Mouse (Mus musculus) lung, postnatal 36 days (tissue): ENCODE data around the gene Gm42688.

Experiments
- DNase-seq: peaks from one replicate; pipeline ENCODE4 v3.0.0; 2022; ENCODE audit warnings: mixed read lengths

Gene Gm42688

DNA sequence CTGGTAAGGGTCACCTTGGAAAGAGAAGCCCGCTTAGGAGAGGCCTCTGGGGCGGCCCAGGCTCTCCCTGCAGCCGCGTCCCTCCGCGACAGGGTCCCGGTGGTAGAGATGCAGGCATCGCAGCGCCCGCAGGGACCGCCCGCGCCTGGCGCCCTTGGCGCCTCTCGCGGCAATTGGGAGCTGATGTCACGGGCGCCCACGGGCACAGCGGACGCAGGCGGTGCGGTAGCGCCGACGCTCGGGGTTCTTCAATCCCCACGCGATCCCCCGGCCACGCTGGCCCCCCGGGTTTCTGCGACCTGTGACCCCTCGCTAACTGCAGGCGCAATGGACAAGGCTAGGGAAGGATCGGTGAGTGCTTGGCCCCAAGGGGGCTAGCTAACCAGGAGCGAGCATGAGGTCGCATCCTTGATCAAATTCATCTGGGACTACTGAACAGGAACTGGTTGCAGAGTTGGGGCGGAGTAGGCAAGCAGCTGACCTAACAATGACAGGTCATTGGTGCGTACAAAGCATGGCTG, 40.9 kb downstream of the Gm42688 start:
- no peak for DNase-seq

DNA sequence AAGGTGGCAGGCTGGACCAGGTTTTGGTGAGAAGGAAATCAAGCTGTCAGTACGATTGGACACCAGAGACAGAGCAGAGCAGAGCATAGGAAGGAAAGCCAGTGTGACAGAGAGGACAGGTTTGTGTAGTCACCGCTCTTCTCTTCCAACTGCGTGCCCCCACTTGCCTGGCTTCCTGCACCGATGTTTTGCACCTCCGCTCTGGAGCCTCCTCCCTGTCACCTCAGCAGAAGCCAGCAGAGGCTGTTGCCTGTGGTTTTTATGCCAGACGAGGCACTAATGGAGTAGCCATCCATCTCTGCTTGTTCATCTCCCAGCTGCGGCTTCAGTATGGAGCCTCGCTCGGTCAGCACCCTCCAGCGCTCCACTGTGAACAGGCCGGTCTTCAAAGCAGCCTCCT, 41.5 kb downstream of the Gm42688 start:
- no peak for DNase-seq

DNA sequence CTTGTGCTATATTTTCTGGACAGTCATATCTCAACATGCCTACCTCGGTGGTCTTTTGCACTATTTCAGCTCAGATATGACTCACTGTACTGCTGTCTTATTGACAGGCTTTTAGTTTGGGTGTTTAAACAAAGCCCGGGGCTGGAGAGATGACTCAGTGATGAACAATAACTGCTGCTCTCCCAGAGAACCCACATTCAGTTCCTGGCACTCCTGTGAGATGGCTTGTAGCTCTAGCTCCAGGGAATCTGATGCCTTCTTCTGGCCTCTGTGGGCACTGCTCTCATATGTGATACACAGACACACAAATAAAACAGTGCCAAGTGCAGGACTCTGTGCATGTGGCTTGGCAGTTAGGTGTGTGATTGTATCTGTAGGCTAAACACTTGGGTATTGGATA, 43.8 kb downstream of the Gm42688 start:
- DNase-seq: no peak

DNA sequence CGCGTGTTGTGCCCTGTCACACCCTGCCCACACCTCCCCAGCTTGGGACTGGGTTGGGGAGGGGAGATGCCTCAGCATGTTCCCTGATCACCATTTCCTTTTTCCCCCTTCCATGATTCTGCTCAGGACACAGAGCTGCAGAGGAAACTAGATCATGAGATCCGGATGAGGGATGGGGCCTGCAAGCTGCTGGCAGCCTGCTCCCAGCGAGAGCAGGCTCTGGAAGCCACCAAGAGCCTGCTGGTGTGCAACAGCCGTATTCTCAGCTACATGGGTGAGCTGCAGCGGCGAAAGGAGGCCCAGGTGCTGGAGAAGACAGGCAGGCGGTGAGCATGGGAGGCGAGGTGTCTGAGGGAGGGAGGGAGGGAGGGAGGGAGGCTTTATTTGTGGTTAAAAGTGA, 44.4 kb downstream of the Gm42688 start:
- no peak for DNase-seq

DNA sequence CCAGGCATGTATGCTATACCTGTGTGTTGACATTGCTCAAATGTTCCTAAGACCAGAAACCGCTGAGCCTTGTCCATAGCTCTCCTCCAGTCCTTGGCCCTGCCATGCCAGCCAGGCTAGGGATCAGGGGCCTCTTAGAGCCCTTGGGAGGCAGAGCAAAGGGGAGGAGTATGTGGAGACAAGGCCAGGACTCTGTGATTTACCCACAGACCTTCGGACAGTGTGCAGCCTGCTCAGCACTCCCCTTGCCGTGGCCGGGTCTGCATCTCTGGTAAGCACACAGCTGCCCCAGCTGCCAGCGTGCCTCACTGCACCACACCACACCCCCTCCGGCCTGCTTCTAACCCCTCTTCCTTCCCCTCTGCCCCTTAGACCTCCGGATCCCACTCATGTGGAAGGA, 45.9 kb downstream of the Gm42688 start:
- DNase-seq: no peak

DNA sequence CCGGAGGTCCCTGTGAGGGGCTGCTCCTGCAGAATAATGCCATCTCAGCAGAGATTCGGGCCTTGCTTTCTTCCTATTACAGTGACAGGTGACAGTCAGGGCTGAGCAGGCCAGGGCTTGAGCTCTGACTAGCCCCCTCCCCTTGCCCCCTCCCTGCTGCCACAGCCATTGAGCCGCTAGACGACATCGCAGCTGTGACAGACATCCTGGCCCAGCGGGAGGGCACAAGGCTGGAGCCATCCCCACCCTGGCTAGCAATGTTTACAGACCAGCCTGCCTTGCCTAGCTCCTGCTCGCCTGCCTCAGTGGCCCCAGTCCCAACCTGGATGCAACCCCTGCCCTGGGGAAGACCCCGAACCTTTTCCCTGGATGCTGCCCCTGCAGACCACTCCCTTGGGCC, 50.3 kb downstream of the Gm42688 start:
- no peak for DNase-seq

DNA sequence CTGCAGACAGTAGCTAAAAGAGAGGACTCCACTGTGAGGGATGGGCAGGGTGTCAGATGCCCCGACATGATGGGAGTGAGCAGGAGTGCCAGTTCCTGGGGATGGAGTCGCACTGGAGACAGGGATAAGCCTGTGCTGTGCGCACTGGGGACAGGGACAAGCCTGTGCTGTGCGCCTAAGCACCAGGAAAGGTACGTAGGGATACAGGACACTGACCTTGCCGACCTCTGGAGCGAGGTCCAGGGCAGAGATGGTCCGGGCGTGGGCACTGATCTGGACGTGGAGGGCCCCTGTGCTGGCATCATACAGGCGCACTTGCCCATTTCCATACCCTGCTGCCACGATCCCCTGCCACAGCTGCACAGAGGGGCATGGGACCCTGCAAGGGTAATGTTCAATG, 51.6 kb downstream of the Gm42688 start:
- no peak for DNase-seq

DNA sequence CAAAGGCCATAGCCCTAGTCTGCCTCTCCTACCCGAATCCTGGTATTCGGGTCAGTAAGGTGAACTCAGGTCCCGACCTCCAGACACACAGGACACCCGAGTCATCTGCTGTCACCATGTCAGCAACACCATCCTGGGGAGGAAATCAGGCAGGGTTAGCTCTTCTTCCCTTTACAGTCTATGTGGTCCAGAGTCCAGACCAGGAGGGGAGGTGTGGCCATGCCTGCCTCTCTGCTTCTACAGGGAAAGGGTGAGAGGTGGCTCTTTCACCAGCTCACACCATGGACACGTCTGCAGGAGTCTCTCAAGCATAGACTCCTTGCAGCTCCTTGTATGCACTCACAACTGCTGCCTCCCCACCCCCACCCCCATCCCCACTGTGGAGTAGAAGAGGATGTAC, 52.1 kb downstream of the Gm42688 start:
- no peak for DNase-seq

DNA sequence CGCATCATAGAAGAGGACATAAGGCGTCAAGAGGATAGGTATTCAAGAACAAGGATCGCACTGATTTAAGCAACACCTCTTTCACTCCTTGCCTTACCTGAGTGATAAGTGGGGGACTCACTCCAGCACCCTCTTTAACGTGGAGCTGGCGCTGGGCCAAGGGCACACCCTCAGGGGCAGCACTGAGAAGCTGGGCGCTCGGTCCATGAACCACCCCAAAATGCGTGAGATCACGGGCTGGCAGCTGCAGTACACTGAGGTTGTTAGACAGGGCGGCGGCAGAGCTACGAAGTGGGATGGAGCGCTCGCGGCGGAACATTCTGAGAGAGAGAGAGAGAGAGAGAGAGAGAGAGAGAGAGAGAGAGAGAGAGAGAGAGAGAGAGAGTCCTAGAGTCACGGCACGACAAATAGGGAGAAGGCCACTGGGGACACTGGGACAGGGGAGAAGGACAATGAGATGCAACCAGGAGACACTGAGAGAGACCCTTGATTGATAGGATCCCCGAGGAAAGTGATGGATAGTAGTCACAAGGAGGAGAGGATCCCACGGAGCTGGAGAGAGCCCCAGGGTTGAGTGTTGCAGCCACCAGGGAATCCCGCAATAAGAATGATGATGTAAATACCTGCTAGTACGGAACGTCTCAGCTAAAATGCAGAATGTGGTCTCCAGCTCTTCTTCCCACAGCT, 54.3 kb downstream of the Gm42688 start:
- no peak for DNase-seq

DNA sequence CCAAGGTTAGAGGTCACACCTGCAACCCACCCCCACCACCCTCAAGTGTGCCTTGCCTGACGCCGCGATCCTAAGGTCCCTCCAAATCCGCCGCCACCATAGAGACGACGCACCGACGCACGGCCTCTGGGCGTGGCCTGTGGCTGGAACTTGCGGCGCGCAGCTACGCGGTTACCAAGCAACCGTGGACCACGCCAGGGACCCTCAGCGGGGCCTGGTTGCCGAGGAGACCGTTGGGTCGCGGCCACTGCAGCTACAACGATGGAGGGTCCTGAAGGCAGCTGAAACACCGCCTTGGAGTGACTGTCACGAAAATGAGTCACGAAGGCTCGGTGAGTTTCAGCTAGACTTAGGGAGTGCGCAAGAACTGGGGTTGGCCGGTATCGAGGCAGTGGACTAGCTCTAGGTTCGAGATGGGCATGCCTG, 54.9 kb downstream of the Gm42688 start, which contains the start of the genes Wdr54 and 1700003E16Rik:
Gene Wdr54 (minus strand): TSS at position 139 of the 426 bp plus-strand sequence.
Gene 1700003E16Rik (plus strand): TSS at position 146 of the 426 bp plus-strand sequence.
- DNase-seq: peak; percentile 61

DNA sequence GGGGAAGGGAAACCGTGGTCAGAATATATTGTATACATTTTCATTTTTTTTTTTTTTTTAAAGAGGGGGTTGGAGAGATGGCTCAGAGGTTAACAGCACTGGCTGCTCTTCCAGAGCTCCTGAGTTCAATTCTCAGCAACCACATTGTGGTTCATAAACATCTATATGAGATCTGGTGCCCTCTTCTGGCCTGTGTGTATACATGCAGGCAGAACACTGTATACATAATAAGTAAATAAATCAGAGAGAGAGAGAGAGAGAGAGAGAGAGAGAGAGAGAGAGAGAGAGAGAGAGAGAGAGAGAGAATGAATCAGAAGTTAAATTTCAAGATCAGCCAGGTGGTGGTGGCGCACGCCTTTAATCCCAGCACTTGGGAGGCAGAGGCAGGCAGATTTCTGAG, 58.0 kb downstream of the Gm42688 start:
- DNase-seq: peak; percentile 37
